Mouse (Mus musculus) thymus, adult 2 months (tissue): ENCODE results near the gene 1700001O22Rik.

ENCODE experiments used
- CTCF ChIP-seq: fragments of 200-500 bp; IDR thresholded peaks from 2 replicates; pipeline ENCODE4 v1.5.1; 2012; ENCODE audit warnings: mild to moderate bottlenecking, control low read depth, low read length, moderate library complexity, borderline replicate concordance; ENCODE audit not compliant: control insufficient read depth, poor library complexity, insufficient read depth; ENCODE audit errors: extremely low read depth
- POLR2A ChIP-seq: fragments of 200-500 bp; IDR thresholded peaks from 2 replicates; pipeline ENCODE4 v1.6.1; 2012; ENCODE audit warnings: mild to moderate bottlenecking, low read length, control low read depth, moderate library complexity; ENCODE audit not compliant: control insufficient read depth, poor library complexity, insufficient read depth; ENCODE audit errors: extremely low read depth

GRCm38 (mm10) chr2:30779241-30779640, 24.2 kb downstream of the 1700001O22Rik start:
- no peak for TF ChIP-seq POLR2A
- TF ChIP-seq CTCF = no peak
